Mouse (Mus musculus) erythroblast, embryonic 14.5 days (primary cell): ENCODE data around the gene Slc9b2.

Experiments
- GATA1 ChIP-seq: IDR thresholded peaks from 2 replicates; pipeline ENCODE4 v1.6.1; 2012; ENCODE audit warnings: low read length, inconsistent platforms, mixed read lengths
- TAL1 ChIP-seq: IDR thresholded peaks from 3 replicates; pipeline ENCODE4 v1.6.1; 2012; ENCODE audit warnings: low read length, inconsistent platforms, mixed read lengths

DNA sequence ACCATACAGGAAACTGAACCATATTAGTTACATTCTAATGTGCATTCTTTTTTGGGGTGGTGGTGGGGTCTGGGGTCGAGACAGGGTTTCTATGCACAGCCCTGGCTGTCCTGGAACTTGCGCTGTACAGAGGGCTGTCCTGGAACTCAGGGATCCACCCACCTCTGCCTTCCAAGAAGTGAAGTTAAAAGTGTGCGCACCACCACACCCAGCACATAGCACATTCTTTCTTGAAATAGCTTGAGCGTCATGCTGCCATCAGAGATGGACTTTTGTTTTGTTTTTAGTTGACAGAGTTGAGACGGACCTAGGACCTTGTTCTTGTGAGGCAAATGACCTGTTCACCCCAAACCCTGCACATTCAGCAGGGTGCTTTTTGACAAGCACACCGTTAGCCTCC lies 19.7 kb downstream of the Slc9b2 start:
- TF ChIP-seq GATA1 (no peak), TAL1 (no peak)
